Mouse (Mus musculus): ENCODE measurements around the gene Zc3h12d. TPM values are rescaled to one million over a fixed set of nuclear protein-coding genes. Genes with fewer than 3 reads are reported as not detected.
A peak's percentile ranks its signal among the peaks of the same experiment; 100 is the strongest.

The Zc3h12d gene
- polyA plus RNA-seq, 1 experiment from 2014 or later: not detected

Small RNA genes lying within 50 kb of the gene (microRNA-seq; reads per million reads assigned to microRNA genes)
- gene Mir5104: 1.3 reads per million, percentile 3 among the genes with 10 or more reads in this experiment

Other genes with a start within 250 kb of the Zc3h12d start
- 29.0 and 36.8 TPM in 2 replicates for gene Lrp11, start 242.7 kb upstream of the Zc3h12d start, polyA plus RNA-seq (2014; fragmentation: Nextera tagmentation; extraction: Ambion mirVana)
- gene Nup43, start 165.0 kb upstream of the Zc3h12d start, polyA plus RNA-seq (2014; fragmentation: Nextera tagmentation; extraction: Ambion mirVana): 43.2 and 46.7 TPM in 2 replicates
- gene Pcmt1, start 151.3 kb upstream of the Zc3h12d start, polyA plus RNA-seq (2014; fragmentation: Nextera tagmentation; extraction: Ambion mirVana): 171 and 172 TPM in 2 replicates
- gene Lats1, start 151.3 kb upstream of the Zc3h12d start, polyA plus RNA-seq (2014; fragmentation: Nextera tagmentation; extraction: Ambion mirVana): 12.8 and 13.7 TPM in 2 replicates
- 45.2 and 45.9 TPM in 2 replicates for gene Katna1, start 106.5 kb upstream of the Zc3h12d start, polyA plus RNA-seq (2014; fragmentation: Nextera tagmentation; extraction: Ambion mirVana)
- 47.5 and 54.2 TPM in 2 replicates for gene Ginm1, start 39.6 kb upstream of the Zc3h12d start, polyA plus RNA-seq (2014; fragmentation: Nextera tagmentation; extraction: Ambion mirVana)
- gene Ppil4, start 39.6 kb upstream of the Zc3h12d start, polyA plus RNA-seq (2014; fragmentation: Nextera tagmentation; extraction: Ambion mirVana): 47.6 and 53.7 TPM in 2 replicates
- gene Tab2, start 123.8 kb downstream of the Zc3h12d start, polyA plus RNA-seq (2014; fragmentation: Nextera tagmentation; extraction: Ambion mirVana): 19.1 and 19.4 TPM in 2 replicates